Mouse (Mus musculus) layer of hippocampus, adult 8-10 months (tissue): ENCODE results near the gene Gm43720. TPM values are rescaled to one million over a fixed set of nuclear protein-coding genes. Genes with fewer than 3 reads are reported as not detected.
A peak's percentile ranks its signal among the peaks of the same experiment; 100 is the strongest.

Source experiments
- DNase-seq, 2 experiments: peaks; one replicate each; pipeline ENCODE4 v3.0.0; 2022; ENCODE audit warnings: low spot score in 2 of 2
- total RNA-seq, 4 experiments: library from RNA; stranded (reverse); gene quantifications; 2 replicates each; pipeline ENCODE4 v1.2.4; 2022

Gm43720 gene
- total RNA-seq, 4 experiments from 2014 or later: not detected

GRCm38 (mm10) chr5:138262582-138263240, 17.0 kb downstream of the Gm43720 start:
- DNase-seq: no peak

- no peak for DNase-seq
Measured at GRCm38 (mm10) chr5:138262001-138262400, 17.8 kb downstream of the Gm43720 start.

- DNase-seq: no peak
Measured at GRCm38 (mm10) chr5:138260834-138261233, 18.9 kb downstream of the Gm43720 start.

- DNase-seq: no peak
Measured at GRCm38 (mm10) chr5:138260051-138260450, 19.7 kb downstream of the Gm43720 start.

GRCm38 (mm10) chr5:138258993-138259392, 20.8 kb downstream of the Gm43720 start:
- no peak for DNase-seq

GRCm38 (mm10) chr5:138258542-138258941, 21.2 kb downstream of the Gm43720 start:
- no peak for DNase-seq

GRCm38 (mm10) chr5:138258078-138258477, 21.7 kb downstream of the Gm43720 start:
- no peak for DNase-seq

GRCm38 (mm10) chr5:138257585-138257978, 22.2 kb downstream of the Gm43720 start:
- no peak for DNase-seq

GRCm38 (mm10) chr5:138256966-138257584, 22.7 kb downstream of the Gm43720 start:
- DNase-seq: no peak

- no peak for DNase-seq
Measured at GRCm38 (mm10) chr5:138256094-138256467, 23.7 kb downstream of the Gm43720 start.

- DNase-seq: peak; percentile 97
Measured at GRCm38 (mm10) chr5:138255353-138256093, 24.2 kb downstream of the Gm43720 start, which contains the start of gene Lamtor4. Lamtor4 (plus strand) TSS chr5:138255482.

GRCm38 (mm10) chr5:138253061-138253460, 26.7 kb downstream of the Gm43720 start:
- DNase-seq: no peak

- no peak for DNase-seq
Measured at GRCm38 (mm10) chr5:138251144-138251543, 28.6 kb downstream of the Gm43720 start.

- no peak for DNase-seq
Measured at GRCm38 (mm10) chr5:138241511-138241910, 38.2 kb downstream of the Gm43720 start.

- no peak for DNase-seq
Measured at GRCm38 (mm10) chr5:138234224-138234623, 45.5 kb downstream of the Gm43720 start.

GRCm38 (mm10) chr5:138233778-138234177, 46.0 kb downstream of the Gm43720 start:
- DNase-seq: no peak

- DNase-seq: no peak
Measured at GRCm38 (mm10) chr5:138229511-138229910, 50.2 kb downstream of the Gm43720 start.

GRCm38 (mm10) chr5:138228026-138228425, 51.7 kb downstream of the Gm43720 start:
- DNase-seq: no peak

GRCm38 (mm10) chr5:138227367-138227766, 52.4 kb downstream of the Gm43720 start:
- no peak for DNase-seq

- no peak for DNase-seq
Measured at GRCm38 (mm10) chr5:138226491-138226890, 53.3 kb downstream of the Gm43720 start.

GRCm38 (mm10) chr5:138225700-138226099, 54.1 kb downstream of the Gm43720 start, which contains the start of gene Nxpe5:
Nxpe5 (plus strand) TSS chr5:138225898.
- DNase-seq: no peak

GRCm38 (mm10) chr5:138223287-138223686, 56.5 kb downstream of the Gm43720 start:
- DNase-seq: no peak
